Mouse (Mus musculus) frontal cortex, postnatal 14 days (tissue): ENCODE measurements around the gene Tpmt.
A peak's percentile ranks its signal among the peaks of the same experiment; 100 is the strongest.

ENCODE experiments used
- DNase-seq, 2 experiments: peaks; one replicate each; pipeline ENCODE4 v3.0.0; 2022; ENCODE audit warnings: low spot score in 2 of 2

The Tpmt gene

DNA sequence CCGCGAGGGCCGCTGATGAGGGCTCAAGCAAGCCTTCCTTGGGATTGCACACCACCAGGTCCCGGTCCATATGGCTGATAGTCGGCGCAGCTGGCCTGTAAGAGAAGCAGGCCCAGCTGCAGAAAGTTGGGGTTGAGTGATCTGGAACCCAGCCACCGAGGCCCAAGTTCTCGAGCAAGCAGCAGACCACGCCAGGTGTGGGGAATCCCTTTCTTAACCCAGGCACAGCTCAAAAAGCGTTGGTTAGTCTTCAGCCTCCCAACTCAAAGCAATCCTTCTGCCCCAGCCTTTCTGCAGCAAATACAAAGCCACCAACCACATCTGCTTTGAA, at the start of gene Tpmt:
Tpmt (minus strand) TSS at position 121 of the 331 bp plus-strand sequence.
- DNase-seq, result no peak

DNA sequence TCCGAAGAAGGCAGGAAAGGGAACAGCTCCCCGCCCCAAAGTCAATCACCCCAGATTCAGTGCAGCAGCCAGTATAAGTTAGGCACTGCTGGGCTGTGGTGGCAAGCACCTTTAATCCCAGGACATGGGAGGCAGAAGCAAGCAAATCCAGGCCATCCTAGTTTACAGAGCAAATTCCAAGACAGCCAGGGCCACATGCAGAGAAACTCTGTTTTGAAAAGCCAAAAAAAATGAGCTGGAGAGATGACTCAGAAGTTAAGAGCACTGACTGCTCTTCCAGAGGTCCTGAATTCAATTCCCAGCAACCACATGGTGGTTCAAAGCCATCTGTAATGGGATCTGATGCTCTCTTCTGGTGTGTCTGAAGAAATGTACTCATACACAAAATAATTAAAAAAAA, 49.3 kb upstream of the Tpmt start:
- no peak for DNase-seq

GRCm38 (mm10) chr13:47089271-47089670, 44.7 kb upstream of the Tpmt start:
- no peak for DNase-seq

- no peak for DNase-seq
These were observed 43.9 kb upstream of the Tpmt start for GRCm38 (mm10) chr13:47088433-47088832.

GRCm38 (mm10) chr13:47080905-47081505, 36.5 kb upstream of the Tpmt start:
- DNase-seq, result no peak

GRCm38 (mm10) chr13:47078799-47079198, 34.3 kb upstream of the Tpmt start:
- DNase-seq, result no peak

- no peak for DNase-seq
These were observed 32.8 kb upstream of the Tpmt start for GRCm38 (mm10) chr13:47077367-47077766.

- DNase-seq, result no peak
These were observed 31.6 kb upstream of the Tpmt start for GRCm38 (mm10) chr13:47076156-47076555.

DNA sequence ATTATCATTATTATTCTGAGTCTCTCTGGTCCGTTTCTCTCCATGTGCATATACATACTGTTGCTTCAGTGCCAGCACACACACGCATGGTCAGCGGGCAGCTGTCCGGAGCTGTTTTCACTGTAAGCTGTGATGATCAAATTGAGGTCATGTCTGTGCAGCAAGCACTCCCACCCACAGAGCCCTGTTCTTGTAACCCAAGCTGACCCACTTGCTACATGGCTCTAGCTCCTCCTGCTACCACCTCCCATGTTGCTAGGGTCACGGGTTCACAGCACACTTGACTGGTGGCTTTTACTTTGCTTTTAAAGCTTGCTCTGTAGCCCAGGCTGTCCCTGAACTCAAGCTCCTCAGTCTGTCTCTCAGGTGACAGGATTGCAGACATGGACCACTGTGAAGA, 27.9 kb upstream of the Tpmt start:
- DNase-seq, result no peak

DNA sequence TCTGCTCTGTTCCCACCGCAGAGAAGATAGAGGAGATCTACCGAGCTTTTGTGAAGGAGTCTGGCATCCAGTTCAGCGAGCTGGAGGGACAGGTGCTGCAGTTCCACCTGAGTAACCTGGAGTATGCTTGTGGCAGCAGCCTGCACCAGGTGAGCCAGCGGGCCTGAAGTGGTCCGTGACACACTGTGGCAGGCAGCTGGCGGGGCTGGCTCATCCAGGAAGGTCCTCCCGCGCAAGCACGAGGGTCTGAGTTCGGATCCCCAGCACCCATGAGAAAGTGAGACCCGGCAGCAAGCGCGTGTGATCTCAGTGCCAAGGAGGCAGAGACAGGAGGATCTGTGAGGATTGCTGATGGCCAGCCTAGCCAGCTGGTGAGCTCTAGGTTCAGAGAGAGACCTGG, 27.3 kb upstream of the Tpmt start:
- no peak for DNase-seq

DNA sequence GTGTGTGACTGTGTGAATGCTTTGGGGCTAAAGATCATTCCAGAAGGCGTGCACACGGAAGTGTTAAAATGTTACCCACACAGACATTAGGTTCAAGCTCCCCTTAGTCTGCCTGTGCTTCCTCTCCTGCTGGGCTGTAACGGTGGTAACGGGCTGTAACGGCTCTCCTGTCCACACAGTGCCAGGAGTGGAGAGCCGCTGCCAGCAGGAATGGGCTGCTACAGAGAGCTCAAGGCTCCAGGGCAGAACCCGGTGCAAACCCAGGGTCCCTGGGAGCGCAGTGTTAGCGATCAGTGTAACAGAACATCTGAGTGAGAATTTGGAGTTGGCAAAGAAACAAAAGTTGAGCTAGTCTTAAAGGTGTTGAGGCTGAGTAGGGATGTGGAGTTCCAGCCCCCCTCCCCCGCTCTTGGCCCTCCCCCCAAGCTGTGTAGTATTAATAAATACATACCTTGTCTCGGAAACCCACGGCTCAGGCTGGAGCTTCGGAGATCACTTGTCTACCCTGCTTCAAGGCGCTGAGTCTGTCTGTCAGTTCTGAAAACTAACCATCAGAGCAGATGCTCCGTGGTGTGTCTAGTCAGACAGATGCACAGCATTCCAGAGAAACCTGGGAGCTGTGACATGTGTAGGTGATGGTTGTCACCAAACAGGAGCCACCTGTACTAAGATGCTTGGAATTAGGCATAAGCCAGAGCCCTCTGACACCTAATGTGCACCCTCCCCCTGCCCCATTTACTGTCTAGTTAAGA, 26.0 kb upstream of the Tpmt start:
- no peak for DNase-seq

GRCm38 (mm10) chr13:47067001-47067400, 22.5 kb upstream of the Tpmt start:
- no peak for DNase-seq

DNA sequence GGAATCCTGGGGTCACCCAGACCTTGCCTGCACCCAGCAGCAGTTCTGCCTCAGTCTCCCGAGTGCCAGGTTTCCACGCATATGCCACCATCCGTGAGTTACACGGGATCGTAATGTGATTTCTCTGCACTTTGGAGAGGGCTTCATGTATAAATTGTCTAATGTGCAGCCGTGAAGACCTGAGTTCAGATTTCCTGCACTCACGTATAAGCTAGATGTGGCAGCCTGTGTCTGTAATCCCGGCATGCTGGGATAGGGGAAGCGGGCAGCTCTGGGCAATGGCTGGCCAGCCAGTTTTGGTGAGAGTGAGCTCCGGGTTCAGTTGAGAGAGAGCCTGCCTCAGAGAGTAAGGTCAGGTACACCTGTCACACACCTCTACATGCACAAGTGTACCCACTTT, 22.0 kb upstream of the Tpmt start:
- no peak for DNase-seq

- DNase-seq, result no peak
These were observed 19.6 kb upstream of the Tpmt start for GRCm38 (mm10) chr13:47063985-47064760.

- no peak for DNase-seq
These were observed 18.2 kb upstream of the Tpmt start for GRCm38 (mm10) chr13:47062756-47063155.

- DNase-seq, result no peak
These were observed 12.2 kb upstream of the Tpmt start for GRCm38 (mm10) chr13:47056781-47057180.

- DNase-seq, result peak; percentile 48 to 65
These were observed 11.6 kb upstream of the Tpmt start for GRCm38 (mm10) chr13:47056126-47056525.

- no peak for DNase-seq
These were observed 9.4 kb upstream of the Tpmt start for GRCm38 (mm10) chr13:47053971-47054370.

- no peak for DNase-seq
These were observed 5.5 kb upstream of the Tpmt start for GRCm38 (mm10) chr13:47050009-47050408.

DNA sequence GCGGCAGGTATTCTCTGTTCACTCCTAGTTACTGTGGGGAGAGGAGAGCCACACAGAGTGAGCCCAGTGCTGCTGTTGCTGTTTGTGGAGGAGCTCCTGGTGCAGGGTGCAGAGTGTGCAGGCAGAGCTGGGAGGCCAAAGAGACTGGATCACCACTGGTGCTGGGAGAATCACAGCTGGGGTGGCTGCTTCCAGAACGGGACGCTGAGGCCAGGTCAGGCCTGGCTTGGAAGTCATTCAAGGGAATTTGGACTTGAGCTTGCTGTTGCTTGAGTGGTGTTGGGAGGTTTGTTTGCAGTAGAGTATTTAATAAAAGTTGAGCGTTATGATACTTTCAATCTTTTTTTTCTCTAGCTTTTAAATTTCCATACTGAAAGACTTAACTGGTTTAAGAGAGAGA, 3.5 kb upstream of the Tpmt start:
- DNase-seq, result no peak

DNA sequence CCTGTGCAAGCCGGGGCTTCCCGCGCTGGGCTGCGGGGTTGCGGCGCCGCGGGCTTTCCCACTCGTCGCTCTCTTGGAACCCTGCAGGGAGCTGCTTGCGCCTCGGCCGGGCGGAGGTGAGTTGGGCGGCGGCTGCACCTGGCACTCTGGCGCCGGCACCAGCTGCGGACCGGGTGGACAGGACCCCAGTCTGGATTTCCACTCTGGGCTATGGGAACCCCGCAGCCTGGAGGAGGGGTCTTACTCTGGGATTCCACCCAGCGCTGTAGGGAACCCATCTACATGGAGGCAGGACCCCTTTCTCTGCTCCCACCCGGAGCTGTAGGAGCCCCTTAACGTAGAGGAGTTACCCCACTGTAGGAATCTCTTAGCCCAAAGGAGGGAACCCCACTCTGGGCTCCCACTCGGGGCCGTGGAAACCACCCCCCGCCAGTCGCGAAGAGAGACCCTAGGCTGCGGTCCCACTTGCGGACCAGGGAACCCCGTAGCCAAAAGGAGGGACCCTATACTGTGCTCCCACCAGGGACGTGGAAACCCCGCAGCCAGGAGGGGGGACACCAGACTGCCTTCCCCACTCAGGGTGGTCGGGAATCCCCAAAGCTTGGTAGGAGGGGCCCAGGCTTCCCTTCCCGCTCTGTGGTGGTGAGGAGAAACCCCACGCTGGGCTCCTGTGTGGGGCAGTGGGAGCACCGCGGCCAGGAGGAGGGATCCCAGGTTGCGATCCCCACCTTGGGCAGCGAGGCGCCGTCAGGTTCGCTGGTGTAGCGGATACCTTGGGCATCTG, 512 bp downstream of the Tpmt start:
- peak in 1 of 2 experiments; percentile 13 for DNase-seq

- peak; percentile 95 to 97 for DNase-seq
These were observed 1.4 kb downstream of the Tpmt start, which contains the start of gene Kdm1b for GRCm38 (mm10) chr13:47043030-47043680. Gene Kdm1b, plus strand, starts transcription at chr13:47043499.
